Mouse (Mus musculus) brain, embryonic 14.5 days (tissue): ENCODE data around the gene Sowahc.

ENCODE experiments used
- CTCF ChIP-seq: fragments of 200-500 bp; IDR thresholded peaks from 2 replicates; pipeline ENCODE4 v1.5.1; 2012; ENCODE audit warnings: inconsistent platforms, mild to moderate bottlenecking, moderate library complexity, borderline replicate concordance; ENCODE audit not compliant: insufficient read depth, insufficient read length; ENCODE audit errors: extremely low read depth
- POLR2A ChIP-seq: fragments of 200-500 bp; IDR thresholded peaks from 2 replicates; pipeline ENCODE4 v1.6.1; 2012; ENCODE audit warnings: mild to moderate bottlenecking, inconsistent platforms, borderline replicate concordance; ENCODE audit not compliant: poor library complexity, insufficient read depth, insufficient read length, severe bottlenecking; ENCODE audit errors: extremely low read depth

GRCm38 (mm10) chr10:59235847-59236246 is 14.1 kb downstream of the Sowahc start:
- TF ChIP-seq POLR2A (no peak), CTCF (no peak)
